Mouse (Mus musculus): ENCODE measurements around the gene Thap4. TPM values are rescaled to one million over a fixed set of nuclear protein-coding genes. Genes with fewer than 3 reads are reported as not detected.
"Not testable (repeated sequence)": the region's sequence is repeated elsewhere in the genome, so short reads cannot be mapped to it uniquely, and the experiment has no call there.

Gene Thap4
- polyA plus RNA-seq, 1 experiment from 2014 or later = 48.2 TPM

- Histone ChIP-seq H3K9me3 (no peaks in the 10 kb centered on the region), H3K27me3 (ENCODE audit: poor library complexity, severe bottlenecking) (no peaks in the 10 kb centered on the region), H3K4me3 (no peak overlapping the region), H3K27ac (no peak overlapping the region), H3K4me1 (no peaks in the 10 kb centered on the region), H3K36me3 (replicated peaks) (peaks cover 41% of the 10 kb centered on the region)
- WGBS = 94% methylated on average over 9 of the region's 9 CpGs
- DNase-seq (ENCODE audit: extremely low spot score, low spot score) = no peak
Observed at GRCm38 (mm10) chr1:93764871-93765591, 10.4 kb upstream of the Thap4 start.

DNA sequence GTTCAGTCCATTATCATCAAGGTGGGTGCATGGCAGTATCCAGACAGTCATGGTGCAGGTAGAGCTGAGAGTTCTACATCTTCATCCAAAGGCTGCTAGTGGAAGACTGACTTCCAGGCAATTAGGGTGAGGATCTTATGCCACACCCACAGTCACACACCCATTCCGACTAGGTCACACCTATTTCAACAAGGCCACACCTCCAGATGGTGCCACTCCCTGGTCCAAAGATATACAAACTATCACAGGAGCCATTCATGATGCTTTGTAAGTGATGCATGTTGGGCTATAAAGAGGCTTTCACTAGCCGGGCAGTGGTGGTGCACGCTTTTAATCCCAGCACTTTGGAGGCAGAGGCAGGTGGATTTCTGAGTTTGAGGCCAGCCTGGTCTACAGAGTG lies 8.9 kb upstream of the Thap4 start:
- not testable (repeated sequence) for H3K4me1 ChIP-seq; H3K4me3 ChIP-seq; H3K9me3 ChIP-seq; H3K27me3 ChIP-seq (ENCODE audit: poor library complexity, severe bottlenecking); H3K27ac ChIP-seq; DNase-seq (ENCODE audit: extremely low spot score, low spot score)
- 90% methylated on average over 3 of the region's 3 CpGs for WGBS
- H3K36me3 ChIP-seq (replicated peaks) = peaks cover 26% of the 10 kb centered on the region

- Histone ChIP-seq H3K9me3 (no peaks in the 10 kb centered on the region), H3K27me3 (ENCODE audit: poor library complexity, severe bottlenecking) (no peaks in the 10 kb centered on the region), H3K4me1 (peaks cover 14% of the 10 kb centered on the region), H3K27ac (no peak overlapping the region), H3K36me3 (replicated peaks) (peaks cover 14% of the 10 kb centered on the region; the same call in 1 of the 2 replicates), H3K4me3 (no peak overlapping the region)
- 98% methylated on average over 1 of the region's 1 CpGs for WGBS
- no peak for DNase-seq (ENCODE audit: extremely low spot score, low spot score)
Observed at GRCm38 (mm10) chr1:93760076-93760475, 5.4 kb upstream of the Thap4 start.

- peaks cover 31% of the 10 kb centered on the region for H3K4me1 ChIP-seq
- no peak for DNase-seq (ENCODE audit: extremely low spot score, low spot score)
- H3K27me3 ChIP-seq (ENCODE audit: poor library complexity, severe bottlenecking) = no peaks in the 10 kb centered on the region
- peaks cover 6% of the 10 kb centered on the region; the same call in 1 of the 2 replicates for H3K36me3 ChIP-seq (replicated peaks)
- H3K27ac ChIP-seq = no peak overlapping the region
- peak overlapping the region; percentile 95 for H3K4me3 ChIP-seq
- no peaks in the 10 kb centered on the region for H3K9me3 ChIP-seq
Observed at GRCm38 (mm10) chr1:93756154-93756553, 1.5 kb upstream of the Thap4 start.

DNA sequence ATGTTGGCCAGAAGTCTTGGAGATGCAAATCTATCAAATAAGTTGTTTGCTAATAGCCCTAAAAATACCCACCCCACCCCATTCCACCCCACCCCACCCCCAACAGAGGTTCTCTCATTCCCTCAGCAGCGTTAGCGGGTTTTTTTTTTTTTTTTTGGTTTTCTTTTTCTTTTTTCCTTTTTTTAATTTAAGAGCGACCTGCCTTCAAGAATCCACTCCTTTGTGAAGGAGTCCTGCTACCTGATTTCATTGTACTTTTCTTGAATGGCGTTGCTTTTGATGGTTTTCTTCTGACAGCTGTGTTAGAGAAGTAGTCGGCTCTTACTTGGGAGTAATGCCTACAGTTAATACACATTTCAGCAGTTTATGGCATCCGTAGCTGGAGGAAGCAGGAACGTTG lies 954 bp upstream of the Thap4 start:
- no peaks in the 10 kb centered on the region for H3K9me3 ChIP-seq
- peaks cover 31% of the 10 kb centered on the region for H3K4me1 ChIP-seq
- DNase-seq (ENCODE audit: extremely low spot score, low spot score) = no peak
- no peaks in the 10 kb centered on the region for H3K27me3 ChIP-seq (ENCODE audit: poor library complexity, severe bottlenecking)
- H3K4me3 ChIP-seq = peak overlapping the region; percentile 95
- H3K36me3 ChIP-seq (replicated peaks) = peaks cover 3% of the 10 kb centered on the region
- peak overlapping the region; percentile 94 for H3K27ac ChIP-seq
- WGBS = 39% methylated on average over 7 of the region's 7 CpGs

- Histone ChIP-seq H3K4me1 (peaks cover 31% of the 10 kb centered on the region), H3K9me3 (no peaks in the 10 kb centered on the region), H3K27me3 (ENCODE audit: poor library complexity, severe bottlenecking) (no peaks in the 10 kb centered on the region), H3K4me3 (peak overlapping the region; percentile 95), H3K36me3 (replicated peaks) (peaks cover 6% of the 10 kb centered on the region), H3K27ac (peak overlapping the region; percentile 94)
- under 1% methylated on average over 13 of the region's 13 CpGs for WGBS
- DNase-seq (ENCODE audit: extremely low spot score, low spot score) = no peak
Observed at GRCm38 (mm10) chr1:93755291-93755610, 587 bp upstream of the Thap4 start.

DNA sequence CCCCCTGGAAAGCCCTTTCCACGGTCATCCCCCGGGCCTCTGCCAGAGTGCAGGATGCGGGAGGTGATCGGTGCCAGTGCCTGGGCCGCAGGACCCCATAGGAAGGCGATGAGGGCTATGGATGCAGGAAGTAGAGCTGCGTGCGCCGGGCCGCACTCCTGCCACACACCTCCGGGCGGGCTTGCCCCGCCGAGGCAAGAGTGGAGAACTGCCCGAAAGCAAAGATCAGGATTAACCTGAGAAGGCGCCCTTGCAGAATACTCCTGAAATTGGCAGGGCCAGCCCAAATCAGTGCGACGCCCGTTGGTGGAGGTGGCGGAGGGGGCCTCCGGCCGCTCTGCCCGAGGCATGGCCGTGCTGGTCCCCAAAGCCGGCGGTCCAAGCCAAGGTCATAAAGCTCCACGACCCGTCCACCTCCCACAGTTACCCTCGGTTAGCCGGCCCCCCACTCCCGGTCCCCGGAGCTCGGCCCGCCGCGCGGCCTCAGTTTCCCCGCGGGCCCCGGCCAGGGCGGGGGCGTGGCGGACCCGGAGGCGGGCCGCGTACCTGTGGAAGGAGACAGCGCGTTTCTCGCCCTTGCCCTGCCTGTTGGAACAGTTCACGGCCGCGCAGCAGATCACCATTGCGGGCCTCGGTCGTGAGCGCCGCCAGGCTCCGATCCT lies 622 bp downstream of the Thap4 start:
- peak; percentile 59 for DNase-seq (ENCODE audit: extremely low spot score, low spot score)
- under 1% methylated on average over 59 of the region's 59 CpGs for WGBS
- Histone ChIP-seq H3K4me1 (peaks cover 31% of the 10 kb centered on the region), H3K36me3 (replicated peaks) (peaks cover 18% of the 10 kb centered on the region), H3K27me3 (ENCODE audit: poor library complexity, severe bottlenecking) (no peaks in the 10 kb centered on the region), H3K9me3 (no peaks in the 10 kb centered on the region), H3K4me3 (peak overlapping the region; percentile 95), H3K27ac (peak overlapping the region; percentile 94)

GRCm38 (mm10) chr1:93751290-93751689 lies 3.4 kb downstream of the Thap4 start, which contains the start of gene Atg4b:
TSS of gene Atg4b (plus strand) at chr1:93751500.
- 82% methylated on average over 6 of the region's 6 CpGs for WGBS
- Histone ChIP-seq H3K36me3 (replicated peaks) (peaks cover 34% of the 10 kb centered on the region), H3K9me3 (no peaks in the 10 kb centered on the region), H3K27ac (no peak within 1 kb of the TSS), H3K4me1 (peaks cover 27% of the 10 kb centered on the region), H3K27me3 (ENCODE audit: poor library complexity, severe bottlenecking) (no peaks in the 10 kb centered on the region), H3K4me3 (no peak within 1 kb of the TSS)
- no peak for DNase-seq (ENCODE audit: extremely low spot score, low spot score)

DNA sequence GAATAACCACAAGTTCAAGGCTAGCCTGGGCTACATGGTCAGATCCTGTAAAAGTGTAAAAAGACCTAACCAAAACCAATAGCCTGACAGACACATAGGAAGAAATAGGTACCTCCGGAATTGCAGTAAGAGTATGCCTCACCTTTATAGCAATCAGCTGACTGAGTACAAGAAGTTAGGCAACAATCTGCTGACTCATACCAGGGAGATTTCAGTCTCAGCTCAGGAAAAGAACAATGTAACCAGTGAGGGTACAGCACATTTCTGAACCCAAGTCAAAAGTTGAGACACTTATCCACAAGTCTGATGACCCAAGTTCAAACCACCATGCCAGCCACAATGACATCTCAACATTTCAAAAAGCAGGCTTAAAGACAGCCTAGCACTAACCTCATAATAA lies 6.1 kb downstream of the Thap4 start:
- WGBS = 91% methylated on average over 1 of the region's 1 CpGs
- Histone ChIP-seq H3K36me3 (replicated peaks) (peaks cover 56% of the 10 kb centered on the region), H3K4me3 (no peak overlapping the region), H3K4me1 (peaks cover 10% of the 10 kb centered on the region), H3K27ac (no peak overlapping the region), H3K9me3 (no peaks in the 10 kb centered on the region), H3K27me3 (ENCODE audit: poor library complexity, severe bottlenecking) (no peaks in the 10 kb centered on the region)
- no peak for DNase-seq (ENCODE audit: extremely low spot score, low spot score)

DNA sequence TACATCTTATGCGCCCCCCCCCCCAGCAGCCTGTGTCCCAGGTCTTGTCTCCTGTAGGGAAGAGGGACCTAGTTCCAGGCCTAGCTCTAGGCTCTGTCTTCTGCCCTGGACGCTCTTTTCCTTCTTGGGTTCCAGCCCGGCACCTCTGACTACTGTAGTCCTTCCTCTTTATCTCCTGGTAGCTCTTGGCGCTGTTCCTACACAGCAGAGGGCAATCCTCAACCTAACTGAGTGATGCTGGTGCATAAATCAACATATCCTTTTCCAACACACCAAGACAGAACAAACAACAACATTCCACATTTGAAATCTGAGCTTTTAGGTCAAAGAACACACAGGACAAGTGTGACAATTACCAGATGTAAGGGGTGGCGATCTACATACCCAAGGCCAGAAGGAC lies 8.5 kb downstream of the Thap4 start:
- no peaks in the 10 kb centered on the region for H3K27me3 ChIP-seq (ENCODE audit: poor library complexity, severe bottlenecking)
- H3K4me3 ChIP-seq = no peak overlapping the region
- no peak for DNase-seq (ENCODE audit: extremely low spot score, low spot score)
- no peaks in the 10 kb centered on the region for H3K9me3 ChIP-seq
- WGBS = 85% methylated on average over 5 of the region's 5 CpGs
- no peak overlapping the region for H3K27ac ChIP-seq
- H3K4me1 ChIP-seq = no peaks in the 10 kb centered on the region
- H3K36me3 ChIP-seq (replicated peaks) = peaks cover 67% of the 10 kb centered on the region

GRCm38 (mm10) chr1:93742910-93743309 lies 11.8 kb downstream of the Thap4 start:
- H3K4me1 ChIP-seq = no peaks in the 10 kb centered on the region
- no peak overlapping the region for H3K4me3 ChIP-seq
- no peaks in the 10 kb centered on the region for H3K9me3 ChIP-seq
- H3K27ac ChIP-seq = no peak overlapping the region
- no peaks in the 10 kb centered on the region for H3K27me3 ChIP-seq (ENCODE audit: poor library complexity, severe bottlenecking)
- DNase-seq (ENCODE audit: extremely low spot score, low spot score) = no peak
- peaks cover 38% of the 10 kb centered on the region for H3K36me3 ChIP-seq (replicated peaks)

GRCm38 (mm10) chr1:93741987-93742386 lies 12.7 kb downstream of the Thap4 start:
- peaks cover 35% of the 10 kb centered on the region for H3K36me3 ChIP-seq (replicated peaks)
- H3K4me3 ChIP-seq = no peak overlapping the region
- H3K9me3 ChIP-seq = no peaks in the 10 kb centered on the region
- no peak overlapping the region for H3K27ac ChIP-seq
- WGBS = 87% methylated on average over 4 of the region's 4 CpGs
- no peaks in the 10 kb centered on the region for H3K4me1 ChIP-seq
- no peaks in the 10 kb centered on the region for H3K27me3 ChIP-seq (ENCODE audit: poor library complexity, severe bottlenecking)
- no peak for DNase-seq (ENCODE audit: extremely low spot score, low spot score)

- no peak for DNase-seq (ENCODE audit: extremely low spot score, low spot score)
- Histone ChIP-seq H3K9me3 (no peaks in the 10 kb centered on the region), H3K27ac (no peak overlapping the region), H3K4me1 (no peaks in the 10 kb centered on the region), H3K4me3 (no peak overlapping the region), H3K36me3 (replicated peaks) (peaks cover 27% of the 10 kb centered on the region), H3K27me3 (ENCODE audit: poor library complexity, severe bottlenecking) (no peaks in the 10 kb centered on the region)
- 94% methylated on average over 2 of the region's 2 CpGs for WGBS
Observed at GRCm38 (mm10) chr1:93740671-93741070, 14.0 kb downstream of the Thap4 start.

All from forebrain, embryonic 10.5 days (tissue).